ENCODE assay signal across 12 mouse cellular contexts in genomic region chr3:29200601-29201000, GRCm38 (mm10).
A peak's percentile ranks its signal among the peaks of the same experiment; 100 is the strongest.
DNase-seq lines count a peak whose midpoint lies in the region; ATAC-seq and TF ChIP-seq lines count a peak whose summit lies in the region.
"Had no signal": no experiment of that assay in that cellular context is flagged by ENCODE, and none has a peak within 500 bp of the region (broad histone marks: within the 10 kb centered on the region; RNA-seq: fewer than 3 reads in every experiment).

No protein-coding gene starts in this region.

- no peak for TF ChIP-seq CTCF in hindbrain, postnatal 0 days (IDR thresholded peaks at IDR 0.05; ENCODE audit: low read depth)

- H3K27me3 ChIP-seq in hindbrain, postnatal 0 days (ENCODE audit: insufficient read depth, low read length) = no peaks in the 10 kb centered on the region
- H3K27me3 ChIP-seq in hindbrain, embryonic 16.5 days (replicated peaks; ENCODE audit: control insufficient read depth, insufficient read depth, low read length) = no peaks in the 10 kb centered on the region
- H3K27me3 ChIP-seq: embryonic facial prominence, embryonic 15.5 days; limb, embryonic 13.5 days had no signal

- H3K4me3 ChIP-seq in hindbrain, postnatal 0 days (ENCODE audit: low read length) = no peak overlapping the region
- H3K4me3 ChIP-seq in hindbrain, embryonic 16.5 days (ENCODE audit: low read length) = no peak overlapping the region
- H3K4me3 ChIP-seq: embryonic facial prominence, embryonic 15.5 days; limb, embryonic 13.5 days had no signal

- H3K9me3 ChIP-seq in hindbrain, postnatal 0 days (ENCODE audit: low read length) = no peaks in the 10 kb centered on the region
- no peaks in the 10 kb centered on the region for H3K9me3 ChIP-seq in hindbrain, embryonic 16.5 days (ENCODE audit: control insufficient read depth, low read length)
- H3K9me3 ChIP-seq: embryonic facial prominence, embryonic 15.5 days; limb, embryonic 13.5 days had no signal

- no peaks in the 10 kb centered on the region for H3K36me3 ChIP-seq in hindbrain, postnatal 0 days (ENCODE audit: insufficient read depth, low read length)
- no peaks in the 10 kb centered on the region for H3K36me3 ChIP-seq in hindbrain, embryonic 16.5 days (ENCODE audit: control insufficient read depth, insufficient read depth, low read length)
- H3K36me3 ChIP-seq: embryonic facial prominence, embryonic 15.5 days; limb, embryonic 13.5 days had no signal

- 52% methylated on average over 8 of the region's 8 CpGs for WGBS in hindbrain, postnatal 0 days
- 68% methylated on average over 8 of the region's 8 CpGs for WGBS in hindbrain, embryonic 16.5 days

- no peak overlapping the region for H3K9ac ChIP-seq in hindbrain, postnatal 0 days (replicated peaks; ENCODE audit: low read length)
- no peak overlapping the region for H3K9ac ChIP-seq in hindbrain, embryonic 16.5 days (ENCODE audit: low read depth, low read length)
- H3K9ac ChIP-seq: embryonic facial prominence, embryonic 15.5 days; limb, embryonic 13.5 days had no signal

- no peak overlapping the region for H3K27ac ChIP-seq in hindbrain, postnatal 0 days
- no peak overlapping the region for H3K27ac ChIP-seq in hindbrain, embryonic 16.5 days (ENCODE audit: low read depth, low read length)
- H3K27ac ChIP-seq: embryonic facial prominence, embryonic 15.5 days; limb, embryonic 13.5 days had no signal

- no peak for ATAC-seq in hindbrain, postnatal 0 days
- no peak for ATAC-seq in hindbrain, embryonic 16.5 days
- ATAC-seq: Patski had no signal

- peak; percentile 3 to 4 for DNase-seq in adrenal gland, postnatal 36 days
- no peak for DNase-seq in adrenal gland, adult 18-20 months (ENCODE audit: low spot score in 2 of 2)
- peak; percentile 52 for DNase-seq in hindbrain, postnatal 0 days (ENCODE audit: low spot score)
- peak; percentile 2 for DNase-seq in ovary, postnatal 36 days (ENCODE audit: low spot score)
- no peak for DNase-seq in ovary, postnatal 10 days (ENCODE audit: low spot score)
- DNase-seq in urinary bladder, postnatal 4 days (ENCODE audit: low spot score in 2 of 2) = no peak
- DNase-seq in urinary bladder, adult 18-20 months (ENCODE audit: low spot score in 2 of 2) = no peak
- DNase-seq: right cerebral cortex, postnatal 14 days had no signal

- H3K4me2 ChIP-seq in hindbrain, postnatal 0 days (ENCODE audit: low read depth, low read length) = no peak overlapping the region
- no peak overlapping the region for H3K4me2 ChIP-seq in hindbrain, embryonic 16.5 days (ENCODE audit: low read length)
- H3K4me2 ChIP-seq: embryonic facial prominence, embryonic 15.5 days; limb, embryonic 13.5 days had no signal

- no peaks in the 10 kb centered on the region for H3K4me1 ChIP-seq in hindbrain, postnatal 0 days (ENCODE audit: insufficient read depth, low read length)
- no peaks in the 10 kb centered on the region for H3K4me1 ChIP-seq in hindbrain, embryonic 16.5 days (ENCODE audit: control insufficient read depth, insufficient read depth, low read depth, low read length)
- H3K4me1 ChIP-seq: embryonic facial prominence, embryonic 15.5 days had no signal

Comparison
In these comparisons a context has a peak if more than half of its experiments do, and no peak if none do; other contexts are left out.
1. DNase-seq: peak in adrenal gland, postnatal 36 days (2 of 2), hindbrain, postnatal 0 days (single experiment) and ovary, postnatal 36 days (single experiment); none in adrenal gland, adult 18-20 months (0 of 2), ovary, postnatal 10 days (single experiment), urinary bladder, postnatal 4 days (0 of 2) and urinary bladder, adult 18-20 months (0 of 2).